Mouse (Mus musculus) ES-E14 (cell line): Measurements from ENCODE around the gene Tmem240. TPM values are rescaled to one million over a fixed set of nuclear protein-coding genes. Genes with fewer than 3 reads are reported as not detected.

Experiments used
- DNase-seq: peaks from one replicate; pipeline ENCODE4 v3.0.0-alpha.2; 2013; ENCODE audit warnings: low read depth, low spot score
- H3K27ac ChIP-seq: 2 replicates; pipeline ENCODE4 v1.5.1; 2012; ENCODE audit warnings: low read depth, mild to moderate bottlenecking, low read length, moderate library complexity, mixed read lengths; ENCODE audit not compliant: poor library complexity, insufficient read depth, severe bottlenecking
- H3K36me3 ChIP-seq: 2 replicates; pipeline ENCODE4 v1.6.1; 2012; ENCODE audit warnings: mild to moderate bottlenecking, low read length, moderate library complexity, mixed read lengths; ENCODE audit not compliant: control insufficient read depth, poor library complexity, insufficient read depth, severe bottlenecking
- H3K4me1 ChIP-seq, 2 experiments: fragments of 150-350 bp in 1 of 2; sonication (generic) in 1 of 2; 2 replicates each; pipeline ENCODE4 v1.6.1; 2012; ENCODE audit warnings: low read length in 2 of 2, mild to moderate bottlenecking in 1 of 2, mixed read lengths in 1 of 2; ENCODE audit not compliant: control insufficient read depth in 2 of 2, insufficient read depth in 2 of 2, poor library complexity in 1 of 2
- H3K4me3 ChIP-seq, 2 experiments: fragments of 150-350 bp in 1 of 2; sonication (generic) in 1 of 2; 2 replicates each; pipeline ENCODE4 v1.5.1; 2012; ENCODE audit warnings: low read length in 2 of 2, low read depth in 1 of 2, mild to moderate bottlenecking in 1 of 2, mixed read lengths in 1 of 2; ENCODE audit not compliant: insufficient read depth in 1 of 2, poor library complexity in 1 of 2, severe bottlenecking in 1 of 2
- H3K9ac ChIP-seq: 2 replicates; pipeline ENCODE4 v1.6.1; 2012; ENCODE audit warnings: low read depth, mild to moderate bottlenecking, low read length, mixed read lengths; ENCODE audit not compliant: poor library complexity, insufficient read depth, severe bottlenecking
- H3K9me3 ChIP-seq: fragments of 150-350 bp; sonication (generic); 2 replicates; pipeline ENCODE4 v1.6.1; 2012; ENCODE audit warnings: low read depth, mild to moderate bottlenecking, low read length; ENCODE audit not compliant: control insufficient read depth, insufficient read depth
- CHD2 ChIP-seq: IDR thresholded peaks from 2 replicates; pipeline ENCODE4 v1.6.1; 2014; ENCODE audit warnings: mild to moderate bottlenecking, low read depth, low read length, inconsistent platforms
- HCFC1 ChIP-seq: IDR thresholded peaks from 2 replicates; pipeline ENCODE4 v1.6.1; 2012; ENCODE audit warnings: low read length, inconsistent platforms, borderline replicate concordance; ENCODE audit not compliant: insufficient read depth
- MAFK ChIP-seq: IDR thresholded peaks from 2 replicates; pipeline ENCODE4 v1.6.1; 2014; ENCODE audit warnings: mild to moderate bottlenecking, low read depth, low read length, inconsistent platforms; ENCODE audit not compliant: insufficient read depth
- ZC3H11A ChIP-seq: IDR thresholded peaks from 2 replicates; pipeline ENCODE4 v1.6.1; 2012; ENCODE audit warnings: low read depth, mild to moderate bottlenecking, inconsistent platforms, low read length, borderline replicate concordance
- ZNF384 ChIP-seq: IDR thresholded peaks from 2 replicates; pipeline ENCODE4 v1.6.1; 2012; ENCODE audit warnings: low read depth, low read length, inconsistent platforms
- in situ Hi-C, 2 experiments: fragments of 600-800 bp; cut with MboI; formaldehyde crosslinking; loops; one replicate each; pipeline ENCODE4 v1.15.1; 2025; ENCODE audit warnings: low sequenced_read_pairs in 2 of 2, inconsistent platforms in 1 of 2; ENCODE audit not compliant: unreplicated experiment in 2 of 2
- total RNA-seq: library from RNA; depleted of rRNA; stranded (reverse); fragments of 300-350 nt; gene quantifications from 2 replicates; pipeline ENCODE4 v1.2.3, GENCODE M21; 2012

Gene Tmem240
- total RNA-seq, 1 experiment = 0.22 TPM

DNA sequence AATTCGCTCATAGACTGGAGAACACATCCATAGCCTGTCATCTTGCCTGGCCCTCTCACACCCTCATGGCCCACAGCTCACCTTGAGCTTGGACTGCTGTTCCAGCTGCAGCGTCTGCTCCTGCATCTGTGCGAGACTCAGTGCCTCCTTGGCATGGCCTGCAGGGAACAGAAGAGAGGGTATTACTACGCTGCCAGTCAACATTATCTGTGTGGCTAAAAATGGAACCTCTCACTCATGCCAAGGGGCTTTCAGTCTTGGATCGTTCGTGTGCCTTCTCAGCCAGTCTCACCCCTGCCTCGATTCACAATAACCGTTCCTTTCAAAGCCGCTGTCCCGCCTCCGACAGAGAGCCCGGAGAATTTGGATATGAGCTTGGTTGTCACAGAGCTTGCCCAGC, 22.4 kb downstream of the Tmem240 start:
- no peak overlapping the region for H3K4me3 ChIP-seq
- no peaks in the 10 kb centered on the region for H3K9me3 ChIP-seq
- H3K4me1 ChIP-seq = peaks cover 2 to 3% of the 10 kb centered on the region in 2 experiments; a peak in 2 of 4 replicates
- H3K27ac ChIP-seq = no peak overlapping the region
- DNase-seq = no peak
- in situ Hi-C loops = no loop called here
- H3K36me3 ChIP-seq = peaks cover 38% of the 10 kb centered on the region
- TF ChIP-seq HCFC1 = no peak
- TF ChIP-seq ZNF384 = no peak
- TF ChIP-seq ZC3H11A = no peak
- TF ChIP-seq CHD2 = no peak
- TF ChIP-seq MAFK = no peak
- no peak overlapping the region for H3K9ac ChIP-seq

DNA sequence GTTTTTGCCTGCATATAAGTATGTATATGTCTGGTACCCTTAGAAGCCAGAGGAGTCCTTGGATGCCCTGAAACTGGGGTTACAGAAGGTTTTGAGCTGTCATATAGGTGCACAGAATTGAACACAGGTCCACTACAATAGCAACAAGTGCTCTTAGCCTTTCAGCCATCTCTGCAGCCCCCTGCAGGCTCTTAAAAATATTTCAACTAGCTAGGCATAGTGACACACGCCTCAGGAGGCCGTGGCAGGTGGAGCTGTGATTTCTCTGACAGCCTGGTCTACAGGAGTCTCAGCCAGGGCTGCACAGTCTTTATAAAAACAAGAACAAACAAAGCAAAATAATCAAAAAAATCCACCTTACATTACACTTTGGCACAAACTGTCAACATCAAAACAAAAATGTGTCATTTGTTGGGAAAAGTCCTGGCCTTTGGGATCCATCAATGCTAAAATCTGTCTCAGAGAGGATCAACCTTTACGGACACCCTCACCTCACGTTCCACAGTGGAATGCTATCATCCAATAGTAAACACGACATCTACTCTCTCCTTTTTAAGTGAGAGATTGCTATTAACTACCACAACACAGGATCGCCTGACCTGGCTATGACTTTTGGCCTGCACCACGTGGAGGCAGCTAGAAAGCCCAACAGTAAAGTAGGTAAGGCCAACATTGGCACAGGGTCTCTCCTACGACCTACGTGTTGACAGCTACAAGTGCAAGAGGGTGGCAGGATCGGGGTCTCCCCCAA, 25.4 kb downstream of the Tmem240 start:
- H3K4me3 ChIP-seq = peak overlapping the region; percentile 76 to 88
- peaks cover 2 to 3% of the 10 kb centered on the region in 2 experiments; a peak in 3 of 4 replicates for H3K4me1 ChIP-seq
- peak overlapping the region; percentile 93 for H3K9ac ChIP-seq
- in situ Hi-C loops = no loop called here
- peaks cover 20% of the 10 kb centered on the region for H3K36me3 ChIP-seq
- H3K9me3 ChIP-seq = no peaks in the 10 kb centered on the region
- TF ChIP-seq HCFC1 = no peak
- no peak for TF ChIP-seq ZNF384
- no peak for TF ChIP-seq ZC3H11A
- no peak for TF ChIP-seq MAFK
- no peak for TF ChIP-seq CHD2
- H3K27ac ChIP-seq = no peak overlapping the region
- no peak for DNase-seq

DNA sequence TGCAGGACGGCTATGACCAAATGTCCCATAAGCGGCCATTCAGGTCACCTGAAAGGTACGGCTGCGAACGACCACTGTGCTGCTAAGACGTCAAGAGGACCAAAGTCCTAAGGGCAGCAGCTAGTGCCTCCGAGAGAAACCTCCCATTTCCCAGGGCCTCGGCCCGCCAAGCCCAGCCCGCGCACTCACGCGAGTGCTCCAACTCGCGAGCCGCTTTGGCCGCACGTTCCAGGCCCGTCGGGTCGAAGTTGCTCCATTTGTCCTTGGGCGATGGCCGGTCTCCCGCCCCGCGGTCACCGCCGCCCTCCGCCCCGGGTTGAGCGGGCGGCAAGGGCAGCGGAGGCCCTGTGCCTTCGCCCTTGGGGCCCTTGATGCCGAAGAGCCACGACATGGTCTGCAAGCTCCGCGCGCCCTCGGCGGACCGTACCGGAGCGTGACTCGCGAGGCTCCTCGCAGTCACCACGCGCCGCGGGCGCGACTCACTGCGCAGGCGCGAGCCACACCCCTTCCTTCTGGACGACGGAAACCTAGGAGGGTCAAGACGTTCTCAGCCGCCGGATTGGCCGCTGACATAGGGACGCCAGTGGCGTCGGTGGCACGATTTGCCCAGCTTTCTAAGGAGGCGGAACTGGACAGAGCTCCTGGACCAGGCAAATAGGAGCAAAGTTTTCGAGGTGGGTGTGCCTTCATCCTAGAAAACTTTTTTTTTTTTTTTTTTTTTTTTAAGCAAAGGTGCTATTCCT, 26.2 kb downstream of the Tmem240 start, which contains the start of gene Atad3a:
Atad3a (minus strand) TSS at position 481 of the 743 bp plus-strand sequence.
- Histone ChIP-seq H3K9ac (peak within 1 kb of the TSS; percentile 93), H3K27ac (peak within 1 kb of the TSS; percentile 35; the same call in 1 of the 2 replicates), H3K9me3 (no peaks in the 10 kb centered on the region), H3K36me3 (peaks cover 13% of the 10 kb centered on the region), H3K4me1 (peaks cover 2 to 3% of the 10 kb centered on the region in 2 experiments; a peak in 3 of 4 replicates), H3K4me3 (peak within 1 kb of the TSS; percentile 76 to 88)
- peak; percentile 90 for DNase-seq
- in situ Hi-C loops = no loop called here
- TF ChIP-seq ZC3H11A = no peak
- peak; percentile 52; the same call in 1 of the 2 replicates for TF ChIP-seq HCFC1
- TF ChIP-seq CHD2 = 0 out of 2 replicates have a peak, but pooled peaks have one; percentile 29
- peak; percentile 98 for TF ChIP-seq ZNF384
- TF ChIP-seq MAFK = no peak

DNA sequence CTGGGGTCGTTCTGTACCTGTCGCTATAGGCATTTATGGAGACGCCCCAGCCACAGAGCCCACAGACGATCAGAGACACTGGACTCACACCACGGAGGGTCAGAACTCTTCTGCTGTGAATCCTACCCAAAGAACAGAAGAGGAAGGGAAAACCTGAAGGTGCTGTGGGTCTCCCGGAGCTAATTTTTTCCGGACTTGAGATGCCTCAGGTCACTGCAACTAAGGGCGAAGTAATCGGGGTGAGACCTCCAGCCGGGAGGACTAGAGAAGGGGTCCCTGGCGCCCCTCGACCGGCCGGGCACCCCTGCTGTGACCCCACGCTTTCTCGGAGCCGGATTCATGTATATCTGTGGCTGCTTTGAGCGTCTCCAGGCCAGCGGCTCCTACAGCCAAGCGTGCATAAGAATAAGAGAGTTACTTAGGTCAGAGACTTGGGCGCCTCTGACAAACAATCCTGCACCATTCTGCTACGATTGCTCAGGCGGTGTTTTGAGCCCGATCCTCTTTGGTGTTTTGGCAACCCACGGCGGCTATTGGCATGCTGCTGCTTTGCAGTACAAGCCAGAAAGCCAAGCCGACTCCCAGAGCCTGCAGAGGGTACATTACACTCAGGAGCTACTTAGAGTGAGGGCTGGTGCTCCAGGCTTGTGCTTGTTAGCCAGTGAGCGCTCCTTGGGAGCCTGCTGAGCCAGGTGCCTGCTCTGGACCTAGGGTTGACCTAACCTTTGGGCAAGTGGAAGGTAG, 26.9 kb downstream of the Tmem240 start:
- no peak for DNase-seq
- Histone ChIP-seq H3K27ac (no peak overlapping the region), H3K4me1 (peaks cover 2 to 3% of the 10 kb centered on the region in 2 experiments; a peak in 3 of 4 replicates), H3K36me3 (peaks cover 10% of the 10 kb centered on the region), H3K4me3 (peak overlapping the region; percentile 76 to 88), H3K9ac (peak overlapping the region; percentile 78), H3K9me3 (no peaks in the 10 kb centered on the region)
- TF ChIP-seq HCFC1 (no peak), MAFK (no peak), CHD2 (no peak), ZNF384 (no peak), ZC3H11A (no peak)
- in situ Hi-C loops = no loop called here
